Mouse (Mus musculus) layer of hippocampus, postnatal 25 days (tissue): Measurements from ENCODE around the gene Wdr75. TPM values are rescaled to one million over a fixed set of nuclear protein-coding genes. Genes with fewer than 3 reads are reported as not detected.

Experiments used
- DNase-seq, 2 experiments: peaks; one replicate each; pipeline ENCODE4 v3.0.0; 2022; ENCODE audit warnings: mixed read lengths in 2 of 2, low spot score in 1 of 2; ENCODE audit errors: extremely low spot score in 1 of 2
- total RNA-seq, 2 experiments: library from RNA; stranded (reverse); gene quantifications; 2 replicates each; pipeline ENCODE4 v1.2.3; 2021

Wdr75 gene
- 10 to 100 TPM; 40.1 to 48.3 TPM for total RNA-seq

GRCm38 (mm10) chr1:45794969-45795908 is at the start of gene Wdr75:
TSS of gene Wdr75 (plus strand) at chr1:45795166.
- peak; percentile 96 to 97 for DNase-seq

GRCm38 (mm10) chr1:45755902-45756301 is 39.1 kb upstream of the Wdr75 start:
- DNase-seq = no peak

- DNase-seq = no peak
Measured at GRCm38 (mm10) chr1:45756707-45757106, 38.3 kb upstream of the Wdr75 start.

- DNase-seq = no peak
Measured at GRCm38 (mm10) chr1:45758011-45758410, 37.0 kb upstream of the Wdr75 start.

DNA sequence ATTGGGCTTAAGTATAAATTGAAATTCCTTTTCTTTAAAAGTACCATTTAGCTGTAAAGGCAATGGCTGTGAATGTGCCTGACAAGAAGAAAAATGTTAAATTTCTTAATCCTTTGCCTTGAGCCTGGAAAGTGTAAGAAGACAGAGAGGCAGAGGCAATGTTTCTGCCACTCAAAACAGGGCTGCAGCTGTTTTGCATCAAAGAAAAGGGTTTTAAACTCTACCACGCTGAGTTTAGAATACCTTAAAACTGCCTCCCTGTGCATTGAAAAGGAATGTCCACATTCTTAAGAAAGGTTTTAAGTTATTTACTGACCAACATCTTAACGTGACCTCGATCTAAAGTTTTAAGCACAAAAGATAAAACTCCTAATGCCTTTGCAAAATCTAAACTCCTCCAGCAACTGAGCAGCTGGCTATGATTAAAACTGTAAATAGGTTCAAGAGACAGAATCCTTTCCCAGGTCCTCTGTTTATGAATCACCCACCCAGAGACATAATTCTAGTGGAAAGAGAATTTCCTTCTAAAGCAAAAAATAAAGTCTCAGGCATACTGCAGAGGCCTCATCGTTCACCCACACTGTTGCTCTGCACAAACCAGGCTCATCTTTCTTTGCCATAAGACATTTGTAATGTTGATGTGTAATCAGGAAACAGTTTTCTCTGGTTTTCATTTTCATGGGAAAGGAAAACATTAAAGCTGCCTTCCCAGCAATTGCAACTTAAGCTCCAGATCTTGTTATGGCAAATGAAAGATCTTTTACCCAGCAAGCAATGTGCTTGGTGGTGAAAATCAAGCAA is 34.1 kb upstream of the Wdr75 start:
- DNase-seq = no peak

GRCm38 (mm10) chr1:45761468-45761795 is 33.5 kb upstream of the Wdr75 start:
- DNase-seq = no peak

DNA sequence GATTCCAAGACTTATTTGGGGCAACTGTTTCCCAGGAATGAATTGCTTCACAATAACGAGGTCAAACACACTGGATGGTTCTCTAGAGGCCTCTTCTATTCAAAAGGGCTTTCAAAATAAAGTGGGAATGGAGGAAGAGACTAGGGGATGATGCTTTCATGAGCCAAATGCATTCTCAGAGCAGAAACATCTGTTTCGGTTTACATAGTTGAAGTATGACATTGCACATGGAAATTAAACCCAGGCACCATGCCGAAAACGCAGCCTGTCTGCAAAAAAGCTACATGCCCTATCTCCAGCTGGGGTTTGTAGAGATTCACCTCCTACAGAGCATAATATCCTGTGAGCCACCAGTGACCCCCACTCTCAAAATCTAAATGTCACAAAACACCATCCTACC is 29.3 kb upstream of the Wdr75 start:
- no peak for DNase-seq

- DNase-seq = peak; percentile 55 to 94
Measured at GRCm38 (mm10) chr1:45766123-45766522, 28.8 kb upstream of the Wdr75 start.

DNA sequence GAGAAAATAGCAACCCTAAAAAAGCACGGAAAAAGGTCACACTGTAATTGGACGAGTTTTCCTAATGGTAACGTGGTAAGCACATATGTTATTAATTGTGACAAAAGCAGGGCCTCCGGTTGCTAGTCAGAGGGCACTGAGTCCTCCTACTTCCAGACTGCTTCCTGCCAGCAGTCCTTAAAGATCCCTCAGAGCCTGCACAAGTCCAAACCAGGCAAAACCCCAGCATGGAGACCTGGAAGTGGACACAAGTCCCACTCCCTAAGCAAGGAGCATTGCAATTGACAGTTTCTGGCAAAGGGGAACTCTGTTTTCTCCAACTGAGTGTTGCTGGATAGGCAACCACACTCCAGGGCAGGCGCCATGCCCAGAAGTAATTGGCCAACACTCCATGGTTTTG is 27.4 kb upstream of the Wdr75 start:
- DNase-seq = peak in 1 of 2 experiments; percentile 7

GRCm38 (mm10) chr1:45769321-45769720 is 25.6 kb upstream of the Wdr75 start:
- DNase-seq = no peak

DNA sequence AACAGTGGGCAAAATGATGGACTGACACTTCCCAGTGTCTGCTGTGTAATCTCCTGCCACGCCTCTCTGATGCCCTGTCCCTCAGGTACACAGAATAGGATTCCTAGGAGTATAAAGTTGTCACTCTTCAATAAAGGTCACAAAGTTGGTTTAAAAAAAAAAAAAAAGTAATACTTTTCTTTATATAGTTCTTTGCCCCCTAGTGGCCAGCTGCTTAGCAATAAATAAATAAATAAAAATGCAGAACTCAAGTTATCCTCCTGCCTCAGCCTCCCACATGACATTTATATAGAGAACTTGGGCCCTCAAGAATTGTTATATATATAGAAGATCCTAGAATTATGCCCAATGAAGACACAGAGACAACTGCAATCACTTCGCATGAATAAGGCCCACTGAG is 24.9 kb upstream of the Wdr75 start:
- no peak for DNase-seq

GRCm38 (mm10) chr1:45780606-45781288 is 14.2 kb upstream of the Wdr75 start:
- DNase-seq = no peak

DNA sequence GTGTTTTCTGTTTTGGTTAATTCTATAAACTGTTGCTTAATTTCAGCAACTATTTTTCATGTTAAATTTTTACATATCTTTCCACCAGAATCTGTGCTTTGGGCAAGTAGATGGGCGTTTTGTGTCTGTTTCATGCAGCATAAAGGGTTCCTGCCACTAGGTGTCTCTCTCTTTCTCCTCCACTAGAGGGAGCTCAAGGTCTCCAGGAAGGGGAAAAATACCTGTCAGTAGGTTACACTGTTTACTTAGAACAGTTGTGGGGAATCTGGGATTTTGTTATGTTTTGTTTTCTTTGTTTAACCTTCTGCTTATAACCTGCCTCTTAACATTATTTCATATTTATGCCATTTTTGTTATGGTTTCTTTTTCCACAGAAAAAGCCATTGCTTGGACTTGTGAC is 21.9 kb downstream of the Wdr75 start:
- DNase-seq = no peak

DNA sequence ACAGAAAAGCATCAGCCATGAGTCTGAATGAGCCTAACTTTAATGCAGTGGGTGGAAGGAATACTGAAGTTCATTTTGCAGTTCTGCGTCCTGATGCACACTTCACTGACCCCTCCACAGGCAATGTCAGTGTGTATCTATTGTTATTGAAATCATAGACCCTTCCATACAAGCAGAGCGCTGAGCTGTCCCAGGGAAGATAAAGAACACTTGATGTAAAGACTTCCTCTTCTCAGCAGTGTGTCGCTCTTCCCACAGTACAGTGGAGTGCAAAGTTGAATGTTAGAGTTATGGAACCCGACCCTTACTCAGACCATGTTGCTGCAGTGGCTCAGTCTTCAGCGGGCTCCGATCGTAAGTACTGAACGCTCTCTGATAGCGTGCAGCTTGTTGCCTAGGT is 23.6 kb downstream of the Wdr75 start:
- no peak for DNase-seq

DNA sequence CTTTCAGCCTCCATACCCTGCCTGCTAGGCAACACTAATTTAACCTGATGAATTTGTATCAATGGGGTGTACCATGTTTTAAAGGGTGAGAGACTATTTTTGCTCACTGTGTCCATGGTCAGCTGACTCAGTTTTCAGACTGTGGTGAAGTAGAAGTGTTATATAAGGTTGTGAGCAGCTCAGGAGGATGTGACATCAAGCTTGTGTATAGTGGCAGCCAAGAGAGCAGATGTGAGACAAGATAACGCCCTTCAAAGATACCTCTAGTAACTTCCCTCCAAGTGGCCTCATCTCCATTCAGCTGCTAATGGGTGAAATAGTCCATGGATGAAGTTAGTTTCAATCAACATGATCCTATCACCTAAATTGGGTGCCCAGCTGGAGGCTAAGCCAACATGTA is 29.5 kb downstream of the Wdr75 start:
- no peak for DNase-seq

- peak; percentile 31 to 71 for DNase-seq
Measured at GRCm38 (mm10) chr1:45825140-45825539, 30.2 kb downstream of the Wdr75 start.

GRCm38 (mm10) chr1:45825630-45826029 is 30.7 kb downstream of the Wdr75 start:
- DNase-seq = no peak

DNA sequence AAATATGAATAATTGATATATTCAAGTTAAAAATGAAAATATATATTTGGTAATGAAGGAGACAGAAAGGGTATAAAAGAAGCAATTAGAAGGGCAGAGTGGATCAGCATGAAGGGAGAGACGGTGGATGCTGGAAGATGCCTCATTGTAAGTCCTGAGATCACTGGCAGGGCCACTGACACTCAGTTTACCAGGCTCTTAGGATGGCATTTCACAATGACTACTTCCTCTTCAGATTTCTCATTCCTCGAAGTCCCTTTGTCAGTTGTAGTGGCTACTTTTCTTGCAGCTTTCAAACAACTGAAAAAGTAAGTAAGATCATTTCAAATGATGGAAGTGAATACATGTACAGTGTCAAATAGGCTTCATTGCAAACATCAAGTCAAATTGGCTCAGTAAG is 31.2 kb downstream of the Wdr75 start:
- no peak for DNase-seq

DNA sequence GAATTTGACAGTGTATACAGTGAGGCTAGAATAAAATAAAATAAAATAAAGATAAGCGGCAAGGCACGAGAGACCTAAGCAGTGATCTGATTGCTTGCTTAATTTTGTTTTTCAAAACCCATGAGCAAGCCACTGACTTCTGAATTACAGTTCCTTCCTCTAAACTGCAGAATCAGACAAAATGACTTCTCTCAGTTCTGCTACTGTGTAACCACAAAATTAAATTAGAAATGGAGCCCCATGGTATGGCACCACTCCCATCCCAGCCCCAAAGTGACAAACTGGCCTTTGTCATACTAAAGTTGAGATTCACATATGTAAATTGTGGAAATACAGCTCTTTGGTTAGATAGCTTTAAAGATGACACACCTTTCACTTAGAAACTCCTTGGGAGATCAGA is 31.8 kb downstream of the Wdr75 start:
- DNase-seq = no peak

- no peak for DNase-seq
Measured at GRCm38 (mm10) chr1:45830453-45831206, 35.7 kb downstream of the Wdr75 start.
